Mouse (Mus musculus) CD4-positive, CD25-positive, alpha-beta regulatory T cell, adult 2 months (primary cell): ENCODE measurements around the gene Fam19a4.

Experiments
- DNase-seq: peaks from one replicate; pipeline ENCODE4 v3.0.0-alpha.2; 2012; ENCODE audit warnings: low read depth, low spot score

Gene Fam19a4

GRCm38 (mm10) chr6:97060074-97060681 lies at the start of gene Fam19a4:
Gene Fam19a4, minus strand, starts transcription at chr6:97060413.
- DNase-seq = no peak

- DNase-seq = peak; percentile 77
These were observed 46.6 kb upstream of the Fam19a4 start for GRCm38 (mm10) chr6:97106777-97107176.

GRCm38 (mm10) chr6:97106106-97106505 lies 45.9 kb upstream of the Fam19a4 start:
- DNase-seq = no peak

- DNase-seq = peak; percentile 8
These were observed 44.1 kb upstream of the Fam19a4 start for GRCm38 (mm10) chr6:97104264-97104852.

- DNase-seq = no peak
These were observed 41.9 kb upstream of the Fam19a4 start for GRCm38 (mm10) chr6:97101958-97102702.

- DNase-seq = no peak
These were observed 41.2 kb upstream of the Fam19a4 start for GRCm38 (mm10) chr6:97101190-97101957.

- DNase-seq = no peak
These were observed 22.1 kb upstream of the Fam19a4 start for GRCm38 (mm10) chr6:97082336-97082735.

- no peak for DNase-seq
These were observed 19.8 kb upstream of the Fam19a4 start for GRCm38 (mm10) chr6:97080016-97080415.

- no peak for DNase-seq
These were observed 614 bp downstream of the Fam19a4 start for GRCm38 (mm10) chr6:97059599-97059998.

GRCm38 (mm10) chr6:97052196-97052770 lies 7.9 kb downstream of the Fam19a4 start:
- no peak for DNase-seq

- no peak for DNase-seq
These were observed 11.8 kb downstream of the Fam19a4 start for GRCm38 (mm10) chr6:97048403-97048802.

- no peak for DNase-seq
These were observed 13.7 kb downstream of the Fam19a4 start for GRCm38 (mm10) chr6:97046541-97046940.

GRCm38 (mm10) chr6:97027110-97027677 lies 33.0 kb downstream of the Fam19a4 start:
- peak; percentile 13 for DNase-seq

GRCm38 (mm10) chr6:97019323-97019722 lies 40.9 kb downstream of the Fam19a4 start:
- no peak for DNase-seq

GRCm38 (mm10) chr6:97016711-97017110 lies 43.5 kb downstream of the Fam19a4 start:
- DNase-seq = no peak

- DNase-seq = peak; percentile 24
These were observed 44.2 kb downstream of the Fam19a4 start for GRCm38 (mm10) chr6:97016018-97016417.

- DNase-seq = peak; percentile 54
These were observed 53.6 kb downstream of the Fam19a4 start for GRCm38 (mm10) chr6:97006513-97007094.

- DNase-seq = peak; percentile 46
These were observed 55.2 kb downstream of the Fam19a4 start for GRCm38 (mm10) chr6:97005038-97005437.

GRCm38 (mm10) chr6:96995556-96996159 lies 64.6 kb downstream of the Fam19a4 start:
- no peak for DNase-seq

GRCm38 (mm10) chr6:96991741-96992140 lies 68.5 kb downstream of the Fam19a4 start:
- no peak for DNase-seq

- DNase-seq = no peak
These were observed 82.7 kb downstream of the Fam19a4 start for GRCm38 (mm10) chr6:96977537-96977936.
